Mouse (Mus musculus) midbrain, embryonic 13.5 days (tissue): Measurements from ENCODE around the gene Gm6034. TPM values are rescaled to one million over a fixed set of nuclear protein-coding genes. Genes with fewer than 3 reads are reported as not detected.
"Not testable (repeated sequence)": the region's sequence is repeated elsewhere in the genome, so short reads cannot be mapped to it uniquely, and the experiment has no call there.

Experiments used
- ATAC-seq: fragments of 200-750 bp; cut with Nextera tagmentation; 2 replicates; pipeline ENCODE4 v1.8.0; 2017; ENCODE audit warnings: mild to moderate bottlenecking, moderate TSS enrichment, moderate library complexity
- H3K27ac ChIP-seq: fragments of 300-500 bp; sonication (generic); 2 replicates; pipeline ENCODE4 v1.5.1; 2015; ENCODE audit warnings: inconsistent platforms, mild to moderate bottlenecking, moderate library complexity
- H3K27me3 ChIP-seq: fragments of 300-500 bp; sonication (generic); 2 replicates; pipeline ENCODE4 v1.6.1; 2015; ENCODE audit warnings: mild to moderate bottlenecking, inconsistent platforms
- H3K36me3 ChIP-seq: fragments of 300-500 bp; sonication (generic); 2 replicates; pipeline ENCODE4 v1.6.1; 2015; ENCODE audit warnings: mild to moderate bottlenecking, inconsistent platforms
- H3K4me1 ChIP-seq: fragments of 300-500 bp; sonication (generic); replicated peaks from 2 replicates; pipeline ENCODE4 v1.6.1; 2015; ENCODE audit warnings: inconsistent platforms
- H3K4me2 ChIP-seq: fragments of 300-500 bp; sonication (generic); replicated peaks from 2 replicates; pipeline ENCODE4 v1.6.1; 2015; ENCODE audit warnings: moderate library complexity, mild to moderate bottlenecking, inconsistent platforms
- H3K4me3 ChIP-seq: fragments of 300-500 bp; sonication (generic); replicated peaks from 2 replicates; pipeline ENCODE4 v1.5.1; 2015; ENCODE audit warnings: mild to moderate bottlenecking, inconsistent platforms
- H3K9ac ChIP-seq: fragments of 300-500 bp; sonication (generic); replicated peaks from 2 replicates; pipeline ENCODE4 v1.6.1; 2015; ENCODE audit warnings: mild to moderate bottlenecking, inconsistent platforms
- H3K9me3 ChIP-seq: fragments of 300-500 bp; sonication (generic); 2 replicates; pipeline ENCODE4 v1.6.1; 2016; ENCODE audit warnings: mild to moderate bottlenecking, inconsistent platforms
- WGBS: fragments of 180-500 bp; shearing (Covaris S2); methylation state at CpG from one replicate; pipeline ENCODE4 v1.1.7; 2015; 5-methylcytosine and 5-hydroxymethylcytosine counted together
- polyA plus RNA-seq: library from polyadenylated mRNA; unstranded; fragments of >200 nt; fragmentation: Nextera tagmentation; extraction: Ambion mirVana; gene quantifications from 2 replicates; pipeline ENCODE4 v1.2.1, GENCODE M21; 2015

Gm6034 gene
- polyA plus RNA-seq, 1 experiment from 2014 or later = not detected

DNA sequence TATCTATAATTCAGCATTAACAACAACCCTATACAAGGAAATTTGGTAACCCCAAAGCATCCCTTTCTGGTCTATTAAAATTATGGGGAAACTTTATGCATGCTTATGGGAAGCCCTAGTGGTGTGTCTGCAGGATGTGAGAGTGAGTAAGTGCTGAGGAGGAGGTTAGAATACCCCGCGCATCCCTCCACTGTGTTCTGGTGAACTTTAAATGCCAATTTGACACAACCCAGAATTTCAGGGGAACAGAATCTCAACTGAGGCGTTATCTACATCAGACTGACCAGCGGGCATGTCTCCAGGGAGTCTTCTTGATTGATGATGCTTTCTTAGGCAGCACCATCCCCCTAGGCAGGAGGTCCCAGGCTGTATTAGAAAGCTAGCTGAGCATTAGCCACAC is 16.9 kb upstream of the Gm6034 start:
- Histone ChIP-seq H3K4me3 (no peak overlapping the region), H3K36me3 (no peaks in the 10 kb centered on the region), H3K9me3 (no peaks in the 10 kb centered on the region), H3K4me2 (no peak overlapping the region), H3K4me1 (no peaks in the 10 kb centered on the region), H3K9ac (no peak overlapping the region), H3K27ac (no peak overlapping the region), H3K27me3 (no peaks in the 10 kb centered on the region)
- ATAC-seq = no peak
- 89% methylated on average over 4 of the region's 4 CpGs for WGBS

- no peak overlapping the region for H3K4me3 ChIP-seq
- no peak overlapping the region for H3K9ac ChIP-seq
- 0 out of 2 replicates have a peak, but pooled peaks cover 5% of the 10 kb centered on the region for H3K27me3 ChIP-seq
- no peaks in the 10 kb centered on the region for H3K9me3 ChIP-seq
- H3K36me3 ChIP-seq = no peaks in the 10 kb centered on the region
- WGBS = 94% methylated on average over 4 of the region's 4 CpGs
- H3K4me2 ChIP-seq = no peak overlapping the region
- H3K27ac ChIP-seq = no peak overlapping the region
- ATAC-seq = no peak
- H3K4me1 ChIP-seq = peaks cover 12% of the 10 kb centered on the region
These were observed 15.1 kb upstream of the Gm6034 start for GRCm38 (mm10) chr17:36027663-36028062.

- Histone ChIP-seq H3K27ac (no peak overlapping the region), H3K36me3 (no peaks in the 10 kb centered on the region), H3K27me3 (0 out of 2 replicates have a peak, but pooled peaks cover 5% of the 10 kb centered on the region), H3K9ac (no peak overlapping the region), H3K4me3 (no peak overlapping the region), H3K9me3 (no peaks in the 10 kb centered on the region), H3K4me1 (peaks cover 12% of the 10 kb centered on the region), H3K4me2 (no peak overlapping the region)
- no peak for ATAC-seq
- WGBS = 70% methylated on average over 7 of the region's 7 CpGs
These were observed 13.7 kb upstream of the Gm6034 start for GRCm38 (mm10) chr17:36028879-36029619.

GRCm38 (mm10) chr17:36030046-36030702 is 12.6 kb upstream of the Gm6034 start:
- not testable (repeated sequence) for H3K9ac ChIP-seq, ATAC-seq, H3K9me3 ChIP-seq, H3K27ac ChIP-seq, H3K4me3 ChIP-seq, H3K4me2 ChIP-seq, H3K36me3 ChIP-seq, H3K27me3 ChIP-seq
- peaks cover 12% of the 10 kb centered on the region for H3K4me1 ChIP-seq
- WGBS = 77% methylated on average over 4 of the region's 4 CpGs

GRCm38 (mm10) chr17:36030703-36031582 is 11.8 kb upstream of the Gm6034 start:
- H3K9me3 ChIP-seq, H3K36me3 ChIP-seq, H3K27ac ChIP-seq, H3K27me3 ChIP-seq: not testable (repeated sequence)
- WGBS = 42% methylated on average over 8 of the region's 8 CpGs
- peak; percentile 37 for ATAC-seq
- H3K4me1 ChIP-seq = peaks cover 12% of the 10 kb centered on the region
- H3K4me2 ChIP-seq = peak overlapping the region; percentile 82
- peak overlapping the region; percentile 46 for H3K4me3 ChIP-seq
- peak overlapping the region; percentile 44; the same call in 1 of the 2 replicates for H3K9ac ChIP-seq

DNA sequence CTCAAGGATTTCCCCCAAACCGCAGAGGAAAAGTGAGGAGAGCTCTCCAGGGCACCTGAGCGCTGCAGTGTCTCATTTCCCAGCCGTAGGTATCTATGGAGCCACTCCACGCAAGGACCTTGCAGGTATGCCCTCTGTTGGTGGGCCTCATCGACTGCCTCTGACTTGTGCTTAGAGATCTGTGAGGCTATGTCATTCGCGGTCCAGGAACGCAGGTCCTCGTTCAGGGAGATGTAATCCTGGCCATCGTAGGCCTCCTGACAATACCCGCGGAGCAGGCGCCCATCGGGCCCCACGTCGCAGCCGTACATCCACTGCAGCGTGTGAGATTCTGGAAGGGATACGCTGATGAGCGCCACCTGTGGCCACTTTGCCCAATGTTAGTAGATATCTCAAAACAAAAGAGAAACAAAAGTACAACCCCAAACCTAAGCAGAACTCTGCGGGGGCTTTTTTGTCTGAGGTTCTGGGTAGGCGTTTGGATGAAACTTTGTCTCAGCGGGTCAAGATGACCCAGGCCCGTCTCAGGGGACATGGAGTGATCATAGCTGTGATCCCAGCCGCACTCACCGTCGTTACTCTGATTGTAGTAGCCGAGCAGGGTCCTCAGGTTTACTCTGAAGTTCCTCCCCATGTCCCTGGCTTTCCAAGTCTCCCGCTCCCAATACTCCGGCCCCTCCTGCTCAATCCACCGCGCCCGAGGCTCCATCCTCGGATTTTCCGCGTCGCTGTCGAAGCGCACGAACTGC is 11.0 kb upstream of the Gm6034 start:
- WGBS = 3% methylated on average over 40 of the region's 40 CpGs
- H3K27me3 ChIP-seq, H3K36me3 ChIP-seq, H3K9me3 ChIP-seq, H3K27ac ChIP-seq: not testable (repeated sequence)
- Histone ChIP-seq H3K4me1 (peaks cover 12% of the 10 kb centered on the region), H3K4me2 (peak overlapping the region; percentile 82), H3K9ac (peak overlapping the region; percentile 69), H3K4me3 (peak overlapping the region; percentile 46)
- peak; percentile 65 for ATAC-seq

GRCm38 (mm10) chr17:36032351-36032875 is 10.3 kb upstream of the Gm6034 start, which contains the start of gene H2-T23:
H2-T23 (minus strand) TSS chr17:36032855.
- H3K27ac ChIP-seq, H3K27me3 ChIP-seq, H3K36me3 ChIP-seq, H3K9me3 ChIP-seq: not testable (repeated sequence)
- H3K9ac ChIP-seq = peak within 1 kb of the TSS; percentile 69
- WGBS = 0% methylated on average over 25 of the region's 25 CpGs
- peak within 1 kb of the TSS; percentile 82 for H3K4me2 ChIP-seq
- ATAC-seq = peak; percentile 38; the same call in 1 of the 2 replicates
- H3K4me1 ChIP-seq = peaks cover 12% of the 10 kb centered on the region
- peak within 1 kb of the TSS; percentile 46 for H3K4me3 ChIP-seq

GRCm38 (mm10) chr17:36034524-36034923 is 8.2 kb upstream of the Gm6034 start:
- 60% methylated on average over 3 of the region's 3 CpGs for WGBS
- H3K4me3 ChIP-seq, ATAC-seq: not testable (repeated sequence)

DNA sequence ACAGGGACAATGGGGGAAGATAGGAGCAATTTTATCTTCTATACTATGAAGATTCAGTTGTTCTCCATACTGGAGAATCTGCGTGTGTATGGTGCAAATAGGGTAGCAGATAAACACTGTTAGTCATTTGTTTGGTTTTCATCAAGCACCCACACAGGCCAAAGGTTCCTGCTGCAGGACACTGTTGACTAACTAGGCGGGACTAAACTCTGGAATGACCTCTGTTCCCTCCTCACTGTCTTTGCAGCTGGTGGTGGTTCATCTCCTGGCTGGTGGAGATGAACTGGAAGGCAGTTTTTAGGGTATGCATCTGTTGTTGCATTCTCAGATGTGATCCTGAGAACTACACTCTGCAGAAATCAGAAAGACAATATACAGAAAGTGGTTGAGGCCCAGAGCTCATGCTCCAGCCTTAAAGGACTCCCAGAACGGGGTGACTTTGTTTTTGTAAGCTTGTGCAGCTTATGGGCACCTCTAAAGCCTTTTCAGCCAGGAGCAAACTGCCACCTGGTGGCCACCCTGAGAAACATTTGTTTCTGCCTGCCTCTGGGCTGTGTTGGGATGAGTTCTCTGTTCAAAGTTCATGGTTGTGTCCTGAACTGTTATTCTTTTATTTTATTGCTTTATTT is 7.6 kb upstream of the Gm6034 start:
- not testable (repeated sequence) for H3K9me3 ChIP-seq, H3K9ac ChIP-seq, H3K27ac ChIP-seq, ATAC-seq, H3K4me3 ChIP-seq, H3K36me3 ChIP-seq, H3K4me2 ChIP-seq, H3K27me3 ChIP-seq
- peaks cover 12% of the 10 kb centered on the region for H3K4me1 ChIP-seq
- 41% methylated on average over 3 of the region's 3 CpGs for WGBS

More at GRCm38 (mm10) chr17:36034524-36034923, 8.2 kb upstream of the Gm6034 start:
- H3K4me2 ChIP-seq, H3K36me3 ChIP-seq, H3K9me3 ChIP-seq, H3K9ac ChIP-seq, H3K27me3 ChIP-seq, H3K27ac ChIP-seq: not testable (repeated sequence)
- H3K4me1 ChIP-seq = peaks cover 12% of the 10 kb centered on the region

DNA sequence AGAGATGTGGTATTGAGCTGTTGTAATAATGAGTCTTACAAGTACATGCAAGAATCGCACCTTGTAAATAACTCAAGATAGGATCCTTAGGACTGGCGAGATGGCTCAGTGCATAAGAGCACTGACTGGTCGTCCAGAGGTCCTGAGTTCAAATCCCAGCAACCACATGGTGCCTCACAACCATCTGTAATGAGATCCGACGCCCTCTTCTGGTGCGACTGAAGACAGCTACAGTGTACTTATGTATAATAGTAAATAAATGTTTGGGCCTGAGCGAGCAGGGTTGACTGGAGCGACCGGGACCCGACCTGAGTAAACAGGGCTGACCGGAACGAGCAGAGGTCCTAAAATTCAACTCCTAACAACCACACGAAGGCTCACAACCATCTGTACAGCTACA is 6.6 kb upstream of the Gm6034 start:
- not testable (repeated sequence) for H3K9me3 ChIP-seq, H3K27ac ChIP-seq, ATAC-seq, H3K36me3 ChIP-seq, H3K9ac ChIP-seq, H3K4me3 ChIP-seq, H3K4me2 ChIP-seq, H3K27me3 ChIP-seq
- WGBS = 89% methylated on average over 13 of the region's 13 CpGs
- peaks cover 12% of the 10 kb centered on the region for H3K4me1 ChIP-seq

DNA sequence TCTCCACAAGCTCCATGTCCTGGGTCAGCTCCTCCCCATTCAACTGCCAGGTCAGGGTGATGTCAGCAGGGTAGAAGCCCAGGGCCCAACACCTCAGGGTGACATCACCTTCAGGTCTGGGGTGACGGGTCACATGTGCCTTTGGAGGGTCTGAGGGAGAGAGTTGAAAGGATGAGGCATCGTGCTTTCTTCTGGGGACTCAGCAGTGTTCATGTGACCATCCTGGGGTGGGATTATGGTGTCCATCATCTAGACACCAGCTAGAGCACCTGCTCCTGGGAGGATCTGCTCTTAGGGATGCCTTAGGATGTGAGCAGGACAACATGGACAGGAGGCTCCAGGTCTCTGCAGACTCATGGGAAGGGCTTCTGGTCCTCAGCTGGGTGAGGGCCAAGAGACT is 2.2 kb upstream of the Gm6034 start:
- H3K4me2 ChIP-seq, H3K9ac ChIP-seq, H3K36me3 ChIP-seq, ATAC-seq, H3K4me3 ChIP-seq, H3K9me3 ChIP-seq, H3K27ac ChIP-seq: not testable (repeated sequence)
- Histone ChIP-seq H3K27me3 (peaks cover 14% of the 10 kb centered on the region; the same call in 1 of the 2 replicates), H3K4me1 (peaks cover 11% of the 10 kb centered on the region; the same call in 1 of the 2 replicates)
- WGBS = 88% methylated on average over 2 of the region's 2 CpGs
